Mouse (Mus musculus) adrenal gland, postnatal 36 days (tissue): ENCODE data around the gene Aldoc. TPM values are rescaled to one million over a fixed set of nuclear protein-coding genes. Genes with fewer than 3 reads are reported as not detected.
A peak's percentile ranks its signal among the peaks of the same experiment; 100 is the strongest.

ENCODE experiments used
- DNase-seq, 2 experiments: peaks; one replicate each; pipeline ENCODE4 v3.0.0; 2021; ENCODE audit warnings: mixed read lengths in 1 of 2
- total RNA-seq, 2 experiments: library from RNA; stranded (reverse); gene quantifications; 2 replicates each; pipeline ENCODE4 v1.2.3; 2021

The Aldoc gene
- total RNA-seq, 2 experiments from 2014 or later: 11.7 to 21.6 TPM

DNA sequence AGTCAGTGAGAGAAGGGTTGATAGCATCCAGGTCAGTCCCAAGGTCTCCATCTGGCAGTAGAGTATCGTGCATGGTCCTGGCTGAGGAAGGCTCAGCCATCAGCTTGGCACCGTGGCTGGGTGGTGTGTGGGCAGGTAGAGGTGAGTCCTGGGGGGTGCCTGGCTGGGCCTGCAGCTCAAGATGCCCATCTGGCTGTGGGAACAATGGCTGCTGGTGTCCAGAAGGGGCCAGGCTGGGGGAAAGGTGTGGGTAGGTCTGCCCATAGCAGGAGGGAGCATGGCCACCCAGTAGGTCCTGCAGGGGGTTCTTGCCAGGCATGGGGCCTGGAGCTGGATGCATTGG, 38.0 kb downstream of the Aldoc start:
- DNase-seq: no peak

DNA sequence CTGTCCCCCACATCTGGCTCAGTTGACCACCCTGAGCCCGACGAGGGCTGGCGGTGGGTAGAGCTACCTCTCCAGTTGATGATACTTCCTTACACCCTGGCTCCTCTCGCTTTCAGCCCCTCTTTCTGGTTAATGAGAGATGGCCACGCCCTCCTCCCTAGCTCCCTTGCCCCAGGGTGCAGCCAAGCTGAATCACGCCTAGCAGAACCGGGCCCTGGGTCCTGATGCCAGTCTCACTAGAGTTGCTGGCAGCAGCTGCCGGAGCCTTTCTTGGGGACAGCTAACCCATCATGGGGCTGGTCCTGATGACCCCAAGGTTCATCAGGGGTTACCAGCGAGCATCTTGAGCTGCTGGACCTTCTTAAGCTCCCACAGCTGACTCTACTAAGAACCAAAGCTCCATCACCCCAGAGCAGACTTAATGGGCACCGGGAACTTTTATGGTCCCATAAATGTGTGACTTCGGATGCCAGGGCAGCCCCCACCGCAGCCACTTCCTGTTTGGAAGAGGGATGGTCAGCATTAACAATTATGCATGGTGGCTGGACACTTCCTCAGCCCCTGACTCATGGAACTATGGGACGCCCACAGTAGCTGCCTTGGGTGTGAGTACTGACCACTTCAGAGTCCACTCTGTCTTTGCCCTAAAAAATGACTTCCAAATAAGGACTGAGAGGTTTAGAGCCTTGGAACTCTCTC, 40.7 kb downstream of the Aldoc start:
- no peak for DNase-seq

DNA sequence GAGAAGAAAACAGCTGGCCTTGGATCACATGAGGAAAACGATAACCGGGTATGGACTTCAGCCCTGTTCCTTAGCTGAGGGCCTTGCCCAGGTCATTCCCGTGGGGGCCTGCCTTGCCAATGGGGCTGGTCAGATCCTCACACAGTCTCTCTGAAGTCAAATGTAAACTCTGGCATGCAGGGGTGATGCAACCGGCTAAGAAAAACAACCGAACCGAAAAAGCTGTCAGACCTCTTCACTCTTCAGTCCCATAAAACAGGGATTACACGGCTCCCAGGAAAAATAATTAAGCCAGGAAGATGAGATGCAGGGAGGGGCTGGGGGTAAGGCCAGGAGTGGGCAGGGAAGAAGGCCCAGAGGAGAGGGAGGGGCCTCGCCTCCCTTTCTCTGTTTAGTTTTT, 41.3 kb downstream of the Aldoc start:
- peak in 1 of 2 experiments; percentile 55 for DNase-seq

DNA sequence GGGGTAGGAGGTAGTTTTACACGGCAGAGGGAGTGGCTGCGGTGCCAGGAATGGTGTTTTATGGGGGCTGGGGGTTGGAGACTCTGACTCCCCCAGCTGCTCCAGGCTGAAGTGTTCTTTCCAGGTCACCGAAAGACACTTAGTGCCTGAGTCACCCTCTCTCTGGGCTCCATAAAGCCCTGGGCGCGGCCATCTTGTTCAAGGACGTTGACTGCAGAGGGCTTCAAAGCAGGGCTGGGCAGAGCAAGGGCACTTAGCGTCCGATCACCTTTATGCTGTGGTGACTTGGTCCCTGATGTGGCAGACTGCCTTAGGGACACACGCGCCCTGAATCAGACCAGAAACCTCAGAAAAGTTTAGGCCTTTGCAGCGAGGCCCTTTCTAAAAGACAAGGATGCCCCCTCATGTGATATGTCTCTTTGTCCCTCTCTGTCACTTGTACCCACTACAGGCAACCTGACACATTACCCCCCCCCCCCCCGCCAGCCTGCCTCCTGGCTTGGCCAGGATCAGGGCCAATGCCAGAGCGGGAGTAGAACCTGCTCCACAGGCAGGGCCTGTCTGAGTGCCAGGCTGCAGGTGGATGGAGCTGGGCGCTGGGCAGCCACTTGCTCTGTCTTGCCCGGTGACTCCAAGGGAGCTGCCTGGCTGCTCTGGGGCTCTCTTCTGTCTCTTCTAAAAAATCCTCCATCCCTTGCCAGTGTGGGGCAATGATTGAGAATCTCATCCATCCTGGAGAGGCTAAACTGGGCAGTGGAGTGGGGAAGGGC, 44.9 kb downstream of the Aldoc start:
- DNase-seq: peak; percentile 66 to 72

DNA sequence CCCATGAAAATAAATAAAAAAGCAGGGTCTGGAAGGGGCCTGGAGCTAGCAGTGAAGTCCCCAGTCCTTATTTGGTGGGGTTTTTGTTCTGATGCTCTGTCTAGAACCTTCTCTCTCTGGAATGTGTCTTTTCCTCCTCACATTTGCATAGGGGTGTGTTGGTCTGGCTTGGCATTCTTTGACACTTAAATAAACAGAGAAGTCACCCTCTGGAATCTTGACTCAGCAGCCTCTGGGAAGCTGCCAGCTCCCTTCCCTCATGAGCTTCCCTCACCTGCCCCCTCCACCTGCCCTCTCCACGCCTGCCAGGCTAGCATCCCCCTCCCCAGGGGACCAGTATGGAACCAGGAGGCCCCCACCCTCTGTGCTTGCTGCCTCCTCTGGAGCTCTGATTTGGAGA, 47.6 kb downstream of the Aldoc start:
- DNase-seq: peak; percentile 51 to 61

DNA sequence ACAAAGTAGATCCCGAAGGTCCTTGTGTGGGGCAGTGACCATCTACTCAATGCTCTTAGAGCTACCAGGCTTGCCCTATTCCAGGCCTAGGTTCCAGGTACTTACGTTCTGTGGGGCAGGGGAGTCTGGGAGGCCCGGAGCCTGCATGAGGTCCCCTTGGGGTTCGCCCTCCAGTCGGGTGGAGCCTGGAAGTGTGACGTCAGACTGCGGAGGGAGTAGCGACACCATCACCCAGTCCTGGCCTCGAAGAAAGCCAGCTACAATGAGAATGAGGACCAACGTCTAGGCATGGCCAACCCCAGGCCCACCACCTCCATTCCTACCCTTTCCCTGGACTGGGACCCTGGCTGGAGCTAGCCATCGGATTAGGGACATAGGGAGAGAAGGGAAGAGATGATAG, 48.9 kb downstream of the Aldoc start:
- no peak for DNase-seq

DNA sequence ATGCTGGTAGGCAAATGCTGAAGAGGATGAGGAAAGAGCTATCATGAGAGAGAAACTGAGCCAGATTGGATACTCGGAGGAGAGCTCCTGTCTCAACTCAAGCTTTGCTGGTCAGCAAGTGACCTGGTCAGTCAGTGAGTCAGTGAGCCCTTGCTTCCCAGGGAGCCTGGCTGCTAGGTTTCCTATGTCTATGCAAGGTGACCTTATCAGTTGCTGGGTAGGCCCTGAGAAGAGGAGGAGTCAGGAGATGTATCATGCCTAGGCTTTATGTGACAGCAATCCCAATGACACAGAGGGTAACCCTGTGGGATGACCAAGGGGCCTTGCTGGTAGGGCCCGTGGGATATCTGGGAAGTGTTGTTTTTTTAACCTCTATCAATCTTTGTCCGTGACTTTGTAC, 49.4 kb downstream of the Aldoc start:
- peak; percentile 64 to 66 for DNase-seq

DNA sequence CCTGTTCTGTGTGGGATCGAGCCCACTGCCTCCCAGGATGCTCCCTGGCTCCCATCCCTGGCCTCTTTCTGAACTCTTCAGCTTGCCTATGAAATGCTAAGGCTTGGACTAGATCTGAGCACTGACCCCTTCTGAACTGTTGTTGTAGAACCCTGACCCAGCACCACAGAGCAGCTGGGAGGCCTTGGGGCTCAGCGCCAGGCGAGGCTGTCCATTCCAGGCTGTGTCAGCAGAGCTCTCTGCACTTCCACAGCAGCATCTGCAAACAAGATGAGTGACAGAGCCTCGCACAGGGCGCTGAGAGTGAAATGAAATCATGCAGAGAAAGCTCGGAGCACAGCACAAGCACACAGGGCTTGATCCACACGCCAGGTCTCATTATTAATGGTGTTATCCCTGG, 49.8 kb downstream of the Aldoc start:
- peak; percentile 92 to 93 for DNase-seq

DNA sequence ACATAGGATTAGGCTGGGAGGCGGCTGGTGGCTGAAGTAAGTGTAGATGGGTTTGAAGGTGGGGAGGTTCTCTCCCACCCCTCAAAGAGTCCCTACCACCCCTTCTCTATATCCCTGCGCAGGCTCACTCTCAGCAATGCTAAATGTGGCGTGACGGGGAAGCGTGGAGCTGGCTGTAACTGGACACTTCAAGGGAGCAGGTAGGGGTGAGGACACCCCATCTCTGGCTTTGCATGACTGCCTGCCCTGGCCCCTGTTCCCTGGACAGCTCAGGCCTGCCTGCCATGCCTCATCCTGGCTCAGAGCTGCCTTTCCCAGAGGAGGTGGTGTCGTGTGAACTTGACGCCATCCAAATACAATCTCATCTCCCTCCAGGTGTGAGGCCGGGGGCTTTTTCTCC, 51.4 kb downstream of the Aldoc start:
- DNase-seq: no peak

Other genes with a start within 250 kb of the Aldoc start
- gene Eral1, start 242.6 kb upstream of the Aldoc start, total RNA-seq: 10 to 100 TPM; 30.0 to 33.6 TPM
- gene Fam222b, start 228.3 kb upstream of the Aldoc start, total RNA-seq: 10 to 100 TPM; 16.9 to 20.3 TPM
- 10 to 100 TPM; 24.8 to 38.0 TPM for gene Traf4, start 157.4 kb upstream of the Aldoc start, total RNA-seq
- 10 to 100 TPM; 10.5 to 11.3 TPM for gene Nek8, start 146.3 kb upstream of the Aldoc start, total RNA-seq
- 10 to 100 TPM; 41.5 to 88.1 TPM for gene Tlcd1, start 146.3 kb upstream of the Aldoc start, total RNA-seq
- 1,000 to 10,000 TPM; 1,640 to 1,911 TPM for gene Rpl23a, start 139.4 kb upstream of the Aldoc start, total RNA-seq
- 10 to 100 TPM; 85.9 to 89.9 TPM for gene Rab34, start 134.5 kb upstream of the Aldoc start, total RNA-seq
- 10 to 100 TPM; 14.1 to 15.2 TPM for gene Proca1, start 129.6 kb upstream of the Aldoc start, total RNA-seq
- gene Sdf2, start 77.2 kb upstream of the Aldoc start, total RNA-seq: 100 to 1,000 TPM; 107 to 112 TPM
- gene Supt6, start 77.0 kb upstream of the Aldoc start, total RNA-seq: 10 to 100 TPM; 57.2 to 76.6 TPM
- 100 to 1,000 TPM; 150 to 176 TPM for gene 2610507B11Rik, start 61.2 kb upstream of the Aldoc start, total RNA-seq
- 1 to 10 TPM in 1 of 2 experiments, under 1 TPM in 1; 0.99 to 1.3 TPM for gene BC030499, start 32.1 kb upstream of the Aldoc start, total RNA-seq
- 1 to 10 TPM; 4.1 to 4.3 TPM for gene Spag5, start 21.4 kb upstream of the Aldoc start, total RNA-seq
- gene Pigs, start 5.4 kb downstream of the Aldoc start, total RNA-seq: 10 to 100 TPM; 54.0 to 57.7 TPM
- gene Unc119, start 20.5 kb downstream of the Aldoc start, total RNA-seq: 10 to 100 TPM; 32.8 to 37.3 TPM
- under 1 TPM in 1 of 2 experiments, not detected in 1; 0.30 TPM for gene Foxn1, start 63.6 kb downstream of the Aldoc start, total RNA-seq
- gene Slc13a2, start 99.2 kb downstream of the Aldoc start, total RNA-seq: not detected
- gene Slc46a1, start 142.7 kb downstream of the Aldoc start, total RNA-seq: 10 to 100 TPM; 31.9 to 40.0 TPM
- gene Sarm1, start 174.8 kb downstream of the Aldoc start, total RNA-seq: 1 to 10 TPM; 4.5 to 5.9 TPM
- 1 to 10 TPM; 1.6 to 3.2 TPM for gene Vtn, start 176.1 kb downstream of the Aldoc start, total RNA-seq
- gene Sebox, start 180.5 kb downstream of the Aldoc start, total RNA-seq: not detected
- 10 to 100 TPM; 27.3 to 36.0 TPM for gene Tmem199, start 189.2 kb downstream of the Aldoc start, total RNA-seq
- 100 to 1,000 TPM; 149 to 156 TPM for gene Poldip2, start 189.2 kb downstream of the Aldoc start, total RNA-seq
- gene Tnfaip1, start 213.4 kb downstream of the Aldoc start, total RNA-seq: 10 to 100 TPM; 45.0 to 45.3 TPM
- gene Ift20, start 213.4 kb downstream of the Aldoc start, total RNA-seq: 100 to 1,000 TPM in 1 of 2 experiments, 10 to 100 TPM in 1; 94.3 to 106 TPM
- gene Tmem97, start 227.8 kb downstream of the Aldoc start, total RNA-seq: 10 to 100 TPM; 37.8 to 59.8 TPM